Mouse (Mus musculus): ENCODE measurements at regions not wholly inside any gene's neighbourhood (a gene's known extent, or its start where the extent isn't known, plus 50 kb on each side); places are given as distances from the start of the nearest gene placed in this dataset.
"Not testable (repeated sequence)": the region's sequence is repeated elsewhere in the genome, so short reads cannot be mapped to it uniquely, and the experiment has no call there.

- Histone ChIP-seq H3K4me1 (ENCODE audit: insufficient read depth, low read length) (no peaks in the 10 kb centered on the region), H3K27ac (ENCODE audit: low read length) (no peak overlapping the region), H3K4me2 (replicated peaks; ENCODE audit: low read depth, low read length) (no peak overlapping the region), H3K9ac (replicated peaks; ENCODE audit: low read length) (no peak overlapping the region), H3K9me3 (ENCODE audit: low read length) (no peaks in the 10 kb centered on the region), H3K27me3 (ENCODE audit: insufficient read depth, low read length) (no peaks in the 10 kb centered on the region), H3K36me3 (ENCODE audit: insufficient read depth, low read length) (no peaks in the 10 kb centered on the region), H3K4me3 (ENCODE audit: low read length) (no peak overlapping the region)
- WGBS = 80% methylated on average over 3 of the region's 3 CpGs
- ATAC-seq (ENCODE audit: low FRiP score, low TSS enrichment) = no peak
Observed at GRCm38 (mm10) chr11:7705312-7705764, 491.6 kb upstream of the Igfbp3 start.

GRCm38 (mm10) chr11:7697591-7697990 is 483.9 kb upstream of the Igfbp3 start:
- Histone ChIP-seq H3K4me1 (ENCODE audit: insufficient read depth, low read length) (no peaks in the 10 kb centered on the region), H3K9me3 (ENCODE audit: low read length) (no peaks in the 10 kb centered on the region), H3K9ac (replicated peaks; ENCODE audit: low read length) (no peak overlapping the region), H3K27ac (ENCODE audit: low read length) (no peak overlapping the region), H3K4me2 (replicated peaks; ENCODE audit: low read depth, low read length) (no peak overlapping the region), H3K27me3 (ENCODE audit: insufficient read depth, low read length) (no peaks in the 10 kb centered on the region), H3K4me3 (ENCODE audit: low read length) (no peak overlapping the region), H3K36me3 (ENCODE audit: insufficient read depth, low read length) (no peaks in the 10 kb centered on the region)
- 76% methylated on average over 1 of the region's 1 CpGs for WGBS
- ATAC-seq (ENCODE audit: low FRiP score, low TSS enrichment) = no peak

- not testable (repeated sequence) for H3K36me3 ChIP-seq (ENCODE audit: insufficient read depth, low read length); H3K4me1 ChIP-seq (ENCODE audit: insufficient read depth, low read length); H3K27ac ChIP-seq (ENCODE audit: low read length); H3K4me2 ChIP-seq (replicated peaks; ENCODE audit: low read depth, low read length); H3K4me3 ChIP-seq (ENCODE audit: low read length); H3K9me3 ChIP-seq (ENCODE audit: low read length); ATAC-seq (ENCODE audit: low FRiP score, low TSS enrichment); H3K9ac ChIP-seq (replicated peaks; ENCODE audit: low read length); H3K27me3 ChIP-seq (ENCODE audit: insufficient read depth, low read length)
- WGBS = 64% methylated on average over 3 of the region's 3 CpGs
Observed at GRCm38 (mm10) chr11:7689701-7690100, 476.0 kb upstream of the Igfbp3 start.

GRCm38 (mm10) chr11:7672821-7673220 is 459.1 kb upstream of the Igfbp3 start:
- H3K4me3 ChIP-seq (ENCODE audit: low read length) = no peak overlapping the region
- no peak for ATAC-seq (ENCODE audit: low FRiP score, low TSS enrichment)
- no peaks in the 10 kb centered on the region for H3K36me3 ChIP-seq (ENCODE audit: insufficient read depth, low read length)
- H3K4me2 ChIP-seq (replicated peaks; ENCODE audit: low read depth, low read length) = no peak overlapping the region
- no peak overlapping the region for H3K9ac ChIP-seq (replicated peaks; ENCODE audit: low read length)
- no peaks in the 10 kb centered on the region for H3K27me3 ChIP-seq (ENCODE audit: insufficient read depth, low read length)
- H3K4me1 ChIP-seq (ENCODE audit: insufficient read depth, low read length) = no peaks in the 10 kb centered on the region
- no peaks in the 10 kb centered on the region for H3K9me3 ChIP-seq (ENCODE audit: low read length)
- H3K27ac ChIP-seq (ENCODE audit: low read length) = no peak overlapping the region

- H3K36me3 ChIP-seq (ENCODE audit: insufficient read depth, low read length) = no peaks in the 10 kb centered on the region
- H3K27me3 ChIP-seq (ENCODE audit: insufficient read depth, low read length) = no peaks in the 10 kb centered on the region
- H3K4me1 ChIP-seq (ENCODE audit: insufficient read depth, low read length) = no peaks in the 10 kb centered on the region
- no peak overlapping the region for H3K27ac ChIP-seq (ENCODE audit: low read length)
- H3K9ac ChIP-seq (replicated peaks; ENCODE audit: low read length) = no peak overlapping the region
- H3K4me2 ChIP-seq (replicated peaks; ENCODE audit: low read depth, low read length) = no peak overlapping the region
- H3K4me3 ChIP-seq (ENCODE audit: low read length) = no peak overlapping the region
- no peaks in the 10 kb centered on the region for H3K9me3 ChIP-seq (ENCODE audit: low read length)
- no peak for ATAC-seq (ENCODE audit: low FRiP score, low TSS enrichment)
Observed at GRCm38 (mm10) chr11:7630637-7631036, 416.9 kb upstream of the Igfbp3 start.

- 72% methylated on average over 3 of the region's 3 CpGs for WGBS
- ATAC-seq (ENCODE audit: low FRiP score, low TSS enrichment) = no peak
- Histone ChIP-seq H3K4me3 (ENCODE audit: low read length) (no peak overlapping the region), H3K9me3 (ENCODE audit: low read length) (no peaks in the 10 kb centered on the region), H3K4me1 (ENCODE audit: insufficient read depth, low read length) (no peaks in the 10 kb centered on the region), H3K27ac (ENCODE audit: low read length) (no peak overlapping the region), H3K4me2 (replicated peaks; ENCODE audit: low read depth, low read length) (no peak overlapping the region), H3K27me3 (ENCODE audit: insufficient read depth, low read length) (no peaks in the 10 kb centered on the region), H3K9ac (replicated peaks; ENCODE audit: low read length) (no peak overlapping the region), H3K36me3 (ENCODE audit: insufficient read depth, low read length) (no peaks in the 10 kb centered on the region)
Observed at GRCm38 (mm10) chr11:7625256-7625655, 411.5 kb upstream of the Igfbp3 start.

GRCm38 (mm10) chr11:7620320-7620719 is 406.6 kb upstream of the Igfbp3 start:
- no peaks in the 10 kb centered on the region for H3K9me3 ChIP-seq (ENCODE audit: low read length)
- H3K4me2 ChIP-seq (replicated peaks; ENCODE audit: low read depth, low read length) = no peak overlapping the region
- 41% methylated on average over 6 of the region's 6 CpGs for WGBS
- H3K36me3 ChIP-seq (ENCODE audit: insufficient read depth, low read length) = no peaks in the 10 kb centered on the region
- H3K4me3 ChIP-seq (ENCODE audit: low read length) = no peak overlapping the region
- no peaks in the 10 kb centered on the region for H3K27me3 ChIP-seq (ENCODE audit: insufficient read depth, low read length)
- H3K4me1 ChIP-seq (ENCODE audit: insufficient read depth, low read length) = no peaks in the 10 kb centered on the region
- no peak overlapping the region for H3K27ac ChIP-seq (ENCODE audit: low read length)
- no peak for ATAC-seq (ENCODE audit: low FRiP score, low TSS enrichment)
- H3K9ac ChIP-seq (replicated peaks; ENCODE audit: low read length) = no peak overlapping the region

- 66% methylated on average over 2 of the region's 2 CpGs for WGBS
- no peak for ATAC-seq (ENCODE audit: low FRiP score, low TSS enrichment)
- H3K36me3 ChIP-seq (ENCODE audit: insufficient read depth, low read length) = no peaks in the 10 kb centered on the region
Observed at GRCm38 (mm10) chr11:7610752-7611151, 397.0 kb upstream of the Igfbp3 start.

GRCm38 (mm10) chr11:7609921-7610320 is 396.2 kb upstream of the Igfbp3 start:
- no peaks in the 10 kb centered on the region for H3K9me3 ChIP-seq (ENCODE audit: low read length)
- no peak overlapping the region for H3K4me2 ChIP-seq (replicated peaks; ENCODE audit: low read depth, low read length)
- no peaks in the 10 kb centered on the region for H3K36me3 ChIP-seq (ENCODE audit: insufficient read depth, low read length)
- no peak overlapping the region for H3K27ac ChIP-seq (ENCODE audit: low read length)
- H3K4me1 ChIP-seq (ENCODE audit: insufficient read depth, low read length) = no peaks in the 10 kb centered on the region
- no peaks in the 10 kb centered on the region for H3K27me3 ChIP-seq (ENCODE audit: insufficient read depth, low read length)
- no peak overlapping the region for H3K9ac ChIP-seq (replicated peaks; ENCODE audit: low read length)
- no peak overlapping the region for H3K4me3 ChIP-seq (ENCODE audit: low read length)
- no peak for ATAC-seq (ENCODE audit: low FRiP score, low TSS enrichment)

More at GRCm38 (mm10) chr11:7610752-7611151, 397.0 kb upstream of the Igfbp3 start:
- H3K9ac ChIP-seq (replicated peaks; ENCODE audit: low read length) = no peak overlapping the region
- H3K27ac ChIP-seq (ENCODE audit: low read length) = no peak overlapping the region
- H3K4me3 ChIP-seq (ENCODE audit: low read length) = no peak overlapping the region
- H3K9me3 ChIP-seq (ENCODE audit: low read length) = no peaks in the 10 kb centered on the region
- no peaks in the 10 kb centered on the region for H3K27me3 ChIP-seq (ENCODE audit: insufficient read depth, low read length)
- H3K4me1 ChIP-seq (ENCODE audit: insufficient read depth, low read length) = no peaks in the 10 kb centered on the region
- H3K4me2 ChIP-seq (replicated peaks; ENCODE audit: low read depth, low read length) = no peak overlapping the region

- WGBS = 83% methylated on average over 7 of the region's 7 CpGs
- no peaks in the 10 kb centered on the region for H3K36me3 ChIP-seq (ENCODE audit: insufficient read depth, low read length)
- H3K9ac ChIP-seq (replicated peaks; ENCODE audit: low read length) = no peak overlapping the region
- no peaks in the 10 kb centered on the region for H3K4me1 ChIP-seq (ENCODE audit: insufficient read depth, low read length)
- no peaks in the 10 kb centered on the region for H3K9me3 ChIP-seq (ENCODE audit: low read length)
- ATAC-seq (ENCODE audit: low FRiP score, low TSS enrichment) = no peak
- H3K4me3 ChIP-seq (ENCODE audit: low read length) = no peak overlapping the region
- H3K27ac ChIP-seq (ENCODE audit: low read length) = no peak overlapping the region
- H3K4me2 ChIP-seq (replicated peaks; ENCODE audit: low read depth, low read length) = no peak overlapping the region
- no peaks in the 10 kb centered on the region for H3K27me3 ChIP-seq (ENCODE audit: insufficient read depth, low read length)
Observed at GRCm38 (mm10) chr11:7606652-7607051, 392.9 kb upstream of the Igfbp3 start.

- H3K27me3 ChIP-seq (ENCODE audit: insufficient read depth, low read length) = no peaks in the 10 kb centered on the region
- H3K9ac ChIP-seq (replicated peaks; ENCODE audit: low read length) = no peak overlapping the region
- WGBS = 69% methylated on average over 4 of the region's 4 CpGs
- no peaks in the 10 kb centered on the region for H3K36me3 ChIP-seq (ENCODE audit: insufficient read depth, low read length)
- ATAC-seq (ENCODE audit: low FRiP score, low TSS enrichment) = no peak
- no peaks in the 10 kb centered on the region for H3K9me3 ChIP-seq (ENCODE audit: low read length)
- no peaks in the 10 kb centered on the region for H3K4me1 ChIP-seq (ENCODE audit: insufficient read depth, low read length)
- no peak overlapping the region for H3K27ac ChIP-seq (ENCODE audit: low read length)
- H3K4me3 ChIP-seq (ENCODE audit: low read length) = no peak overlapping the region
- no peak overlapping the region for H3K4me2 ChIP-seq (replicated peaks; ENCODE audit: low read depth, low read length)
Observed at GRCm38 (mm10) chr11:7592010-7592409, 378.3 kb upstream of the Igfbp3 start.
